Mouse (Mus musculus) CH12.LX (cell line): ENCODE measurements around the gene Epha2. TPM values are rescaled to one million over a fixed set of nuclear protein-coding genes. Genes with fewer than 3 reads are reported as not detected.

Experiments used
- DNase-seq: peaks from one replicate; pipeline ENCODE4 v3.0.0-alpha.2; 2013; ENCODE audit errors: extremely low read depth
- H3K27ac ChIP-seq: 2 replicates; pipeline ENCODE4 v1.5.1; 2012; ENCODE audit warnings: low read depth, mild to moderate bottlenecking, control low read depth, moderate library complexity; ENCODE audit not compliant: insufficient read depth
- H3K27me3 ChIP-seq: replicated peaks from 2 replicates; pipeline ENCODE3; 2012; ENCODE audit warnings: inconsistent platforms
- H3K36me3 ChIP-seq, 2 experiments: replicated peaks in 1 of 2; 2 replicates each; pipeline versions ENCODE3 to v1.6.1; 2012; ENCODE audit warnings: inconsistent platforms in 1 of 2, low read length in 1 of 2, mild to moderate bottlenecking in 1 of 2, mixed read lengths in 1 of 2, moderate library complexity in 1 of 2; ENCODE audit not compliant: control insufficient read depth in 1 of 2, insufficient read depth in 1 of 2
- H3K4me1 ChIP-seq, 2 experiments: 2 replicates each; pipeline ENCODE4 v1.6.1; 2012; ENCODE audit warnings: inconsistent platforms in 1 of 2, moderate library complexity in 1 of 2; ENCODE audit not compliant: insufficient read depth in 2 of 2, control insufficient read depth in 1 of 2
- H3K4me2 ChIP-seq: 2 replicates; pipeline ENCODE4 v1.6.1; 2012; ENCODE audit warnings: low read depth, mild to moderate bottlenecking, control low read depth; ENCODE audit not compliant: poor library complexity, insufficient read depth, severe bottlenecking
- H3K4me3 ChIP-seq, 3 experiments: fragments of 150-350 bp in 1 of 3; sonication (generic) in 1 of 3; replicated peaks in 1 of 3; 2 replicates each; pipeline versions ENCODE3 to v1.5.1; 2011 to 2012; ENCODE audit warnings: low read depth in 2 of 3, low read length in 2 of 3, mild to moderate bottlenecking in 2 of 3, moderate library complexity in 2 of 3, control low read depth in 1 of 3, improper control_type of control experiment in 1 of 3, inconsistent platforms in 1 of 3, mixed read lengths in 1 of 3; ENCODE audit not compliant: poor library complexity in 1 of 3
- H3K79me2 ChIP-seq: replicated peaks from 2 replicates; pipeline ENCODE4 v1.6.1; 2012; ENCODE audit warnings: mild to moderate bottlenecking, moderate library complexity; ENCODE audit not compliant: control insufficient read depth, poor library complexity, insufficient read depth, severe bottlenecking; ENCODE audit errors: extremely low read depth
- H3K9ac ChIP-seq: 2 replicates; pipeline ENCODE4 v1.6.1; 2012; ENCODE audit warnings: low read depth, mild to moderate bottlenecking, control low read depth, moderate library complexity; ENCODE audit not compliant: insufficient read depth
- H3K9me3 ChIP-seq: replicated peaks from 2 replicates; pipeline ENCODE3; 2012; ENCODE audit warnings: low read length, inconsistent platforms, mixed read lengths
- CHD1 ChIP-seq: IDR thresholded peaks from 2 replicates; pipeline ENCODE4 v1.6.1; 2012; ENCODE audit warnings: low read depth, low read length, improper control_type of control experiment, inconsistent platforms
- CHD2 ChIP-seq: IDR thresholded peaks from 2 replicates; pipeline ENCODE4 v1.6.1; 2011; ENCODE audit warnings: low read length, improper control_type of control experiment
- CTCF ChIP-seq, 2 experiments: IDR thresholded peaks in 1 of 2; conservative IDR thresholded peaks in 1 of 2; 2 replicates each; pipeline ENCODE4 v1.5.1; 2011 to 2012; ENCODE audit warnings: low read depth in 2 of 2, low read length in 2 of 2, improper control_type of control experiment in 1 of 2, inconsistent platforms in 1 of 2, mild to moderate bottlenecking in 1 of 2, moderate library complexity in 1 of 2
- ELF1 ChIP-seq: IDR thresholded peaks from 2 replicates; pipeline ENCODE4 v1.6.1; 2014; ENCODE audit warnings: low read depth, mild to moderate bottlenecking, inconsistent platforms, low read length, improper control_type of control experiment
- GABPA ChIP-seq: IDR thresholded peaks from 2 replicates; pipeline ENCODE4 v1.6.1; 2012; ENCODE audit warnings: low read depth, low read length, improper control_type of control experiment, inconsistent platforms; ENCODE audit not compliant: insufficient replicate concordance
- IRF4 ChIP-seq: IDR thresholded peaks from 2 replicates; pipeline ENCODE4 v1.6.1; 2014; ENCODE audit warnings: low read depth, mild to moderate bottlenecking, inconsistent platforms, low read length, improper control_type of control experiment
- JUN ChIP-seq: IDR thresholded peaks from 2 replicates; pipeline ENCODE4 v1.6.1; 2011; ENCODE audit warnings: low read depth, mild to moderate bottlenecking, low read length, improper control_type of control experiment, moderate library complexity; ENCODE audit not compliant: insufficient read depth
- KAT2A ChIP-seq: IDR thresholded peaks from 2 replicates; pipeline ENCODE4 v1.6.1; 2012; ENCODE audit warnings: low read length, improper control_type of control experiment, inconsistent platforms; ENCODE audit not compliant: insufficient replicate concordance
- MAFK ChIP-seq: IDR thresholded peaks from 2 replicates; pipeline ENCODE4 v1.6.1; 2011; ENCODE audit warnings: low read length, improper control_type of control experiment; ENCODE audit not compliant: insufficient replicate concordance
- MAX ChIP-seq: IDR thresholded peaks from 2 replicates; pipeline ENCODE4 v1.6.1; 2011; ENCODE audit warnings: low read length, improper control_type of control experiment
- MXI1 ChIP-seq: IDR thresholded peaks from 2 replicates; pipeline ENCODE4 v1.6.1; 2011; ENCODE audit warnings: mild to moderate bottlenecking, low read depth, low read length, improper control_type of control experiment
- PAX5 ChIP-seq: IDR thresholded peaks from 2 replicates; pipeline ENCODE4 v1.6.1; 2012; ENCODE audit warnings: low read length, inconsistent platforms, mixed read lengths
- RCOR1 ChIP-seq: conservative IDR thresholded peaks from 2 replicates; pipeline ENCODE4 v1.6.1; 2012; ENCODE audit warnings: low read depth, mild to moderate bottlenecking, inconsistent platforms, low read length, improper control_type of control experiment
- SIN3A ChIP-seq: IDR thresholded peaks from 2 replicates; pipeline ENCODE4 v1.6.1; 2012; ENCODE audit warnings: low read length, improper control_type of control experiment, inconsistent platforms
- SMC3 ChIP-seq: IDR thresholded peaks from 2 replicates; pipeline ENCODE4 v1.6.1; 2011; ENCODE audit warnings: low read depth, low read length, improper control_type of control experiment
- UBTF ChIP-seq: IDR thresholded peaks from 2 replicates; pipeline ENCODE4 v1.6.1; 2012; ENCODE audit warnings: low read depth, mild to moderate bottlenecking, inconsistent platforms, low read length, improper control_type of control experiment, moderate library complexity
- ZC3H11A ChIP-seq: IDR thresholded peaks from 2 replicates; pipeline ENCODE4 v1.6.1; 2012; ENCODE audit warnings: low read depth, mild to moderate bottlenecking, inconsistent platforms, low read length, improper control_type of control experiment
- ZKSCAN1 ChIP-seq: IDR thresholded peaks from 2 replicates; pipeline ENCODE4 v1.6.1; 2012; ENCODE audit warnings: low read depth, inconsistent platforms, low read length, improper control_type of control experiment, borderline replicate concordance
- dilution Hi-C: fragments of 300-500 bp; cut with MboI; formaldehyde crosslinking; loops from 2 replicates; pipeline ENCODE4 v1.14.3; 2020; ENCODE audit warnings: low sequenced_read_pairs; ENCODE audit not compliant: extremely low pct_unique_long_range_greater_than_20kb, extremely low pct_ligation_motif_present
- in situ Hi-C: fragments of 300-500 bp; cut with MboI; formaldehyde crosslinking; loops from 3 replicates; pipeline ENCODE4 v1.14.3; 2019; ENCODE audit warnings: low sequenced_read_pairs, low pct_ligation_motif_present, low pct_unique_long_range_greater_than_20kb, mixed read lengths
- polyA plus RNA-seq: library from polyadenylated mRNA; unstranded; fragments of >175 nt; gene quantifications from 2 replicates; pipeline ENCODE4 v1.2.1, GENCODE M21; 2012; ENCODE audit warnings: low read depth; ENCODE audit not compliant: insufficient read length
- total RNA-seq, 2 experiments: library from RNA; depleted of rRNA; stranded (reverse); fragments of 300-350 nt in 1 of 2; fragments of >200 nt in 1 of 2; gene quantifications; 2 replicates each; pipeline ENCODE4 v1.2.3; 2012 to 2014

Gene Epha2
- total and polyA plus RNA-seq, 3 experiments, result 0.55 to 0.81 (median 0.67) TPM

- H3K4me1 ChIP-seq, result peaks cover 3 to 13% of the 10 kb centered on the region in 2 experiments
- TF ChIP-seq SIN3A, result no peak
- TF ChIP-seq UBTF, result no peak
- H3K27ac ChIP-seq, result no peak overlapping the region
- no peak overlapping the region for H3K9ac ChIP-seq
- DNase-seq, result no peak
- no peaks in the 10 kb centered on the region for H3K79me2 ChIP-seq
- in situ Hi-C loops, result no loop called here
- no peaks in the 10 kb centered on the region for H3K9me3 ChIP-seq
- no peak overlapping the region for H3K4me3 ChIP-seq
- H3K4me2 ChIP-seq, result no peak overlapping the region
- H3K27me3 ChIP-seq, result peaks cover 63% of the 10 kb centered on the region
- no peaks in the 10 kb centered on the region for H3K36me3 ChIP-seq
- dilution Hi-C loops, result no loop called here
Measured at GRCm38 (mm10) chr4:141314745-141315144, 13.7 kb downstream of the Epha2 start.

- no peak overlapping the region for H3K27ac ChIP-seq
- in situ Hi-C loops, result no loop called here
- no peaks in the 10 kb centered on the region for H3K36me3 ChIP-seq
- H3K4me1 ChIP-seq, result peaks cover 3 to 6% of the 10 kb centered on the region in 2 experiments; a peak in 3 of 4 replicates
- H3K9ac ChIP-seq, result no peak overlapping the region
- dilution Hi-C loops, result no loop called here
- DNase-seq, result no peak
- H3K4me3 ChIP-seq, result no peak overlapping the region
- H3K9me3 ChIP-seq, result no peaks in the 10 kb centered on the region
- no peaks in the 10 kb centered on the region for H3K79me2 ChIP-seq
- peaks cover 64% of the 10 kb centered on the region for H3K27me3 ChIP-seq
- H3K4me2 ChIP-seq, result no peak overlapping the region
- TF ChIP-seq JUN, result no peak
- no peak for TF ChIP-seq UBTF
- TF ChIP-seq IRF4, result no peak
- TF ChIP-seq MAX, result no peak
- no peak for TF ChIP-seq MAFK
- TF ChIP-seq CHD1, result no peak
- no peak for TF ChIP-seq ZC3H11A
- no peak for TF ChIP-seq RCOR1
- TF ChIP-seq MXI1, result no peak
- no peak for TF ChIP-seq ELF1
- no peak for TF ChIP-seq SMC3
- no peak for TF ChIP-seq ZKSCAN1
- TF ChIP-seq PAX5, result no peak
- no peak for TF ChIP-seq KAT2A
- TF ChIP-seq GABPA, result no peak
- TF ChIP-seq CTCF (conservative IDR thresholded peaks at IDR 0.05 in 1 of 2, IDR thresholded peaks at IDR 0.05 in 1 of 2; ENCODE audit: low read depth in 2 of 2, low read length in 2 of 2), result no peak
- TF ChIP-seq CHD2, result no peak
Measured at GRCm38 (mm10) chr4:141316023-141316422, 15.0 kb downstream of the Epha2 start.
